Mouse (Mus musculus): Measurements from ENCODE around the gene Polrmt. TPM values are rescaled to one million over a fixed set of nuclear protein-coding genes. Genes with fewer than 3 reads are reported as not detected.

Polrmt gene
- polyA plus RNA-seq, 1 experiment from 2014 or later: 49.6 TPM

DNA sequence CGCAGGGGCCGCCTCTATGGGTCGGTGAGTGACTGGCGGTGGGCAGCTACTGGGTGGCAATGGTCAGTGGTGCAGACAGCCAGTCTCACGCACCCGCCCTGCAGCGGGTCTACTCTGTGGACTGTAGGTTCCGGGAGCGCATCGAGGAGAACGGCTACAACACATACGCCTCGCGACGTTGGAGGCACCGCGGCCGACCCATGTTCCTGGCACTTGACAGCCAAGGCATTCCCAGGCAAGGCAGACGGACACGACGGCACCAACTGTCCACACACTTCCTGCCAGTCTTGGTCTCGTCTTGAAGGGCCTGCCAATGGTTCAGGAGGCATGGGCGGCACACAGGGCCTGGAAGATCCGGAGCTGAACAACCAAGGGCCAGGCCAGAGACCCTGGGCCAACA, 10.3 kb upstream of the Polrmt start:
- ATAC-seq (ENCODE audit: insufficient number of reproducible peaks, insufficient read depth, low FRiP score, low TSS enrichment): no peak
- Histone ChIP-seq H3K27me3 (no peaks in the 10 kb centered on the region), H3K27ac (no peak overlapping the region), H3K9ac (no peak overlapping the region), H3K4me3 (no peak overlapping the region), H3K4me1 (peaks cover 10% of the 10 kb centered on the region), H3K9me3 (no peaks in the 10 kb centered on the region), H3K4me2 (replicated peaks) (no peak overlapping the region), H3K36me3 (peaks cover 55% of the 10 kb centered on the region)
- 89% methylated on average over 24 of the region's 24 CpGs for WGBS

DNA sequence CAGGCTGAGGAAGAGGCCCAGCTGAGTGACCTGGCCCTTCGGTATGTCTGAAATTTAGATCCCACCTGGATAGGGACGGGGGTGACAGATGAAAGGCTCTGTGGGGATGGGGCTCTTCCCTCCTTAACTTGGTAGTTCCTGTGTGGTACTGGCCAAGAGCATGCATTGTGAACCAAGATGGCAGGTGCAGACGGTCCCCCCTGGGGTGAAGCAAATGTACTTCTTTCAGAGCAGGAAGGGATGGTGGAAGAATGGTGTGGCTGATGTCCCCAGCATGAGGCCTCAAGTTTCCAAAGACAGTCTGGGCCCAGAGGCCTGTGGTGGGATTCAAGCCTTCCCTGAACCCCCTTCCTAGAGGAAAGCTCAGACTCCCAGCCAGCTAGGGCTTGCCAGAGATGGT, 9.5 kb upstream of the Polrmt start:
- no peaks in the 10 kb centered on the region for H3K9me3 ChIP-seq
- 78% methylated on average over 3 of the region's 3 CpGs for WGBS
- no peak overlapping the region for H3K27ac ChIP-seq
- no peak overlapping the region for H3K4me3 ChIP-seq
- H3K9ac ChIP-seq: no peak overlapping the region
- H3K4me2 ChIP-seq (replicated peaks): no peak overlapping the region
- H3K4me1 ChIP-seq: peaks cover 10% of the 10 kb centered on the region
- H3K36me3 ChIP-seq: peaks cover 47% of the 10 kb centered on the region
- H3K27me3 ChIP-seq: no peaks in the 10 kb centered on the region
- ATAC-seq (ENCODE audit: insufficient number of reproducible peaks, insufficient read depth, low FRiP score, low TSS enrichment): no peak

DNA sequence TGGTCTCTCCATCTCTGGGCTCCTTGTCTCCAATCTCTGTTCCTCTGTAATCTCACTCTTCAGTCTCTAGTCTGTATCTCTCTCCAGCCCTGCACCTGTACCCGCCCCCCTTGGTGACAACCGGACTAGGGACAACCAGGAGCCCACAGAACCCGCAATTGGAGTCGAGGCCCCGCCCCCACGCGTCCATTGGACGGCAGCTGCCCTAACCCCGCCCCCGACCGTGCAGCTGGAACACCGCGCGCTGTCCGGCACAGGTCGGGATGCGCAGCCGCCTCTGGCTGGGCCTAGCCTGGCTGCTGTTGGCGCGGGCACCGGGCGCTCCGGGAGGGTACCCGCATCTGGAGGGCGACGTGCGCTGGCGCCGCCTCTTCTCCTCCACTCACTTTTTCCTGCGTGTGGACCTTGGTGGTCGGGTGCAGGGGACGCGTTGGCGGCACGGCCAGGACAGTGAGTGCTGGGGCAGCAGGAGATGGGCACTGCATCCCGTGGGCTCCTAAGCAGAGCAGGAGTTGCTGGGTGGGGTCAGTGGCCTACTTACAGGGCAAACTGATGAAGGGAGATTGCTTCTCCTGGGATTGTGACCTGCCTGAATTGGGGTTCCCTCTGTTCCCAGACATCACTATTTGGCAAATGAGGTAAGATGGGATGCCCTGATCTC, 8.6 kb upstream of the Polrmt start, which contains the start of gene Fgf22:
Gene Fgf22, plus strand, starts transcription at position 221 of the 661 bp plus-strand sequence.
- WGBS: 1% methylated on average over 33 of the region's 36 CpGs
- no peaks in the 10 kb centered on the region for H3K9me3 ChIP-seq
- no peaks in the 10 kb centered on the region for H3K27me3 ChIP-seq
- ATAC-seq (ENCODE audit: insufficient number of reproducible peaks, insufficient read depth, low FRiP score, low TSS enrichment): peak; percentile 85
- H3K4me3 ChIP-seq: peak within 1 kb of the TSS; percentile 33
- peak within 1 kb of the TSS; percentile 46 for H3K9ac ChIP-seq
- peaks cover 38% of the 10 kb centered on the region for H3K36me3 ChIP-seq
- peaks cover 10% of the 10 kb centered on the region for H3K4me1 ChIP-seq
- no peak within 1 kb of the TSS for H3K27ac ChIP-seq
- peak within 1 kb of the TSS; percentile 69 for H3K4me2 ChIP-seq (replicated peaks)

DNA sequence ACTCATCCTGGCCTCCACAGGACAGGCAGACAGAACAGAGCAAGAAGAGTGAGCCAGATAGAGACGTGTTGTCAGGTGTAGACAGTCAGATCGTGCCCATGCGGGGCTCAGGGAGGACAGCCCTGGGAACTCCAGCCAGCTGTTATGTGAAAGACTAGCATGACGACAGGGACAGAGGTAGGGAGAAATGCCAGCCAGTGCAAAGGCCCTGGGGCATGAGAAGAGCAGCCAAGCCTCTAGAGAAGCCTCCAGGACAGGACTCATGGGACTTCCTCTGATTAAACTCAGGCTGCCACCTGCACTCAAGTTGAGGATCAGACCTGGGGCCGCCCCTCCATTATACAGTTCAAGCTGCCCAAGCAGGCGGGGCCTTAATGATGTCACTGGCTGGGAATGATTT, 2.1 kb upstream of the Polrmt start:
- no peak overlapping the region for H3K4me2 ChIP-seq (replicated peaks)
- H3K27me3 ChIP-seq: no peaks in the 10 kb centered on the region
- ATAC-seq (ENCODE audit: insufficient number of reproducible peaks, insufficient read depth, low FRiP score, low TSS enrichment): no peak
- no peak overlapping the region for H3K27ac ChIP-seq
- peaks cover 6% of the 10 kb centered on the region for H3K4me1 ChIP-seq
- 76% methylated on average over 6 of the region's 6 CpGs for WGBS
- H3K9ac ChIP-seq: no peak overlapping the region
- no peaks in the 10 kb centered on the region for H3K9me3 ChIP-seq
- H3K36me3 ChIP-seq: peaks cover 11% of the 10 kb centered on the region
- H3K4me3 ChIP-seq: no peak overlapping the region

DNA sequence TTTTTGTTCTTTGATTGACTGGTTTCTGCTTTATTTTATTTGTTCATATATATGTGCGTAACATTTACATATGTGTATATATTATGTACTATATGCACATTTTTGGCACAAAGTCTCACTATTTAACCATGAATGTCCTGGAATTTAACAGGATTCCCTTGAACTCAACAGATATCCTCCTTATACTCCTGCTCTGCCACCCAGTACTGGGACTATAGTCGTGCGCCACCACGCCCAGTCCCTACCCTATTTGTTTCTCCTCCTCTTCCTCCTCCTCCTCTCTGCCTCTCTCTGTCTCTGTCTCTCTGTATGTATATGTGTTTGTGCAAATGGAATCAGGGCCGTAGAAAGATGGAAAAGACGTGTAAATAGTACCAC, 382 bp upstream of the Polrmt start:
- WGBS: 24% methylated on average over 6 of the region's 6 CpGs
- no peaks in the 10 kb centered on the region for H3K9me3 ChIP-seq
- ATAC-seq (ENCODE audit: insufficient number of reproducible peaks, insufficient read depth, low FRiP score, low TSS enrichment): peak; percentile 54
- H3K36me3 ChIP-seq: peaks cover 27% of the 10 kb centered on the region
- no peaks in the 10 kb centered on the region for H3K27me3 ChIP-seq
- no peak overlapping the region for H3K27ac ChIP-seq
- H3K9ac ChIP-seq: no peak overlapping the region
- peak overlapping the region; percentile 40 for H3K4me2 ChIP-seq (replicated peaks)
- H3K4me3 ChIP-seq: peak overlapping the region; percentile 6; the same call in 1 of the 2 replicates
- H3K4me1 ChIP-seq: peaks cover 6% of the 10 kb centered on the region

DNA sequence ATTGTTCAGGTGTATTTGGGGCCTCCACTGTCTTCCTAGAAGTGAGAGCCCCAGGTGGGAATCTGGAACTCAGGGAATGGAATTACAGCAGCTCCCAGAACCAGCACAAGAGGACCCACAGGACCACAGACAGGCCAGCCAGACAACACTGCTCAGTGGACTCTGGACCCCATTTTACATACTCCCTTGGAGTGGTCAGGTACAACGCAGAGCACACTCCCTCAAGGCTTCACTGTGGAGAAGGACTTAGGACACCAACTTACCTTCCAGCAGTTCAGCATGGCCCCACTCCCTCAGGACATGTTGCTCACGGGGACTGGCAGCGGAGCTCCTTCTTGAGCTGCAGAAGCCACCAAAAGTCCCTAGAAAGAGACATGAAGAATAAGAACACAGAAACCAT, 970 bp downstream of the Polrmt start:
- H3K4me1 ChIP-seq: peaks cover 6% of the 10 kb centered on the region
- 93% methylated on average over 3 of the region's 3 CpGs for WGBS
- H3K4me2 ChIP-seq (replicated peaks): peak overlapping the region; percentile 58
- no peak overlapping the region for H3K27ac ChIP-seq
- peak overlapping the region; percentile 27; the same call in 1 of the 2 replicates for H3K9ac ChIP-seq
- no peak for ATAC-seq (ENCODE audit: insufficient number of reproducible peaks, insufficient read depth, low FRiP score, low TSS enrichment)
- no peaks in the 10 kb centered on the region for H3K27me3 ChIP-seq
- peaks cover 41% of the 10 kb centered on the region for H3K36me3 ChIP-seq
- peak overlapping the region; percentile 58 for H3K4me3 ChIP-seq
- H3K9me3 ChIP-seq: peaks cover 10% of the 10 kb centered on the region

DNA sequence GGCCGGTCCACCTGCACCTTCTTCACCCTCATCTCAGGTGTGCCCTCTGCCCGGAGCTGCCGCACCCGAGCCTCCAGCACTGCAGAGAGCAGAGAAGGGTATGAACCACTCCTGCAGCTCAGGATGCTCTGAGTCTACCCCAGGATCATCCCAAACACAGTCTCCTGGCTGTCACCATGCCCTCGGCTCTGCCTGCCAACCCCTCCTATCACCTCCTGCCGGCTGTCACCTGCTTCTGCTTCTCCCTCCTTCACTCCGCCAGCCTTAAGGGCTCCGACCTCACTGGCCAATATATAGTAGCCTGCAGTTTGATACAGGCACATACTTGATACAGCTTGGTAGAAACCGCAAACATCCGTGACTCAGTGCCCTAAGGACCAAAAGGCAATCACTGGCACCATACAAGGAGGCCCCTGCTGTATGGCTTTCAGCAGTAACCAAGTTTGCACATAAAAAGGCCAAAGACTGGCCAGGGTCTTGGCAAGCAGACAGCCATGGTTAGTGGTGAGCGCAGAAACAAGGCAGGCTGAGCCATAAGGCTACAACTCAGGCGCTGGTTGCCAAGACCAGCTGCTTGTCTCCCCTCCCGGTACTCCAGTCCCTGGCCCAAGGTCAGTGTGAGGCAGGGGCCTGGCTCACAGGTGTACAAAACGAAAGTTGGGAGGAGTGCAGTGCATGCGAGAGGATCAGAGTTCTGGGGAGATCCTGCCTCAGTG, 2.6 kb downstream of the Polrmt start:
- Histone ChIP-seq H3K4me1 (peaks cover 6% of the 10 kb centered on the region), H3K27me3 (no peaks in the 10 kb centered on the region), H3K27ac (no peak overlapping the region), H3K9ac (no peak overlapping the region), H3K9me3 (peaks cover 26% of the 10 kb centered on the region), H3K36me3 (peaks cover 57% of the 10 kb centered on the region), H3K4me2 (replicated peaks) (no peak overlapping the region), H3K4me3 (no peak overlapping the region)
- 91% methylated on average over 15 of the region's 15 CpGs for WGBS
- no peak for ATAC-seq (ENCODE audit: insufficient number of reproducible peaks, insufficient read depth, low FRiP score, low TSS enrichment)

DNA sequence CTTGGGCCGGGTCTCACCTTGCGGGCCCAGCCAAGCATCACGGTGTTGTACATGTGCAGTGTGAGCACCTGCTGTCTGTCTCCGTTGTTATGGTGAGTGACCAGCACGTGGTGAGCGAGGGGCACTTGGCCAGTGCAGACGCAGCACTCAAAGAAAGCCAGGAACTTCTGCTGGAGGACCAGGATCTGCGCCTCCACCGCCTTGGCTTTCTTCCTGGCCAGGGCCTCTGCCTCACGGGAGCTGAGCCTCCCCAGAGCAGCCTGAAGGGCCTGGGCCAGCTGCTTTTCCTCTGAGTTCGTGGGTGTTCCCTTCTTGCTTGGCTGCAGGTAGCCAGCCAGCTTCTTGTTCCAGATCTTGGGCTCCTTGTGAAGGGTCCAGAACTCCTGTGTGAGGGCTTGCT, 3.2 kb downstream of the Polrmt start:
- H3K4me3 ChIP-seq: no peak overlapping the region
- H3K36me3 ChIP-seq: peaks cover 63% of the 10 kb centered on the region
- no peak overlapping the region for H3K4me2 ChIP-seq (replicated peaks)
- H3K9ac ChIP-seq: no peak overlapping the region
- no peak overlapping the region for H3K27ac ChIP-seq
- H3K9me3 ChIP-seq: peaks cover 33% of the 10 kb centered on the region
- no peak for ATAC-seq (ENCODE audit: insufficient number of reproducible peaks, insufficient read depth, low FRiP score, low TSS enrichment)
- 90% methylated on average over 11 of the region's 11 CpGs for WGBS
- H3K4me1 ChIP-seq: peaks cover 6% of the 10 kb centered on the region
- H3K27me3 ChIP-seq: no peaks in the 10 kb centered on the region

DNA sequence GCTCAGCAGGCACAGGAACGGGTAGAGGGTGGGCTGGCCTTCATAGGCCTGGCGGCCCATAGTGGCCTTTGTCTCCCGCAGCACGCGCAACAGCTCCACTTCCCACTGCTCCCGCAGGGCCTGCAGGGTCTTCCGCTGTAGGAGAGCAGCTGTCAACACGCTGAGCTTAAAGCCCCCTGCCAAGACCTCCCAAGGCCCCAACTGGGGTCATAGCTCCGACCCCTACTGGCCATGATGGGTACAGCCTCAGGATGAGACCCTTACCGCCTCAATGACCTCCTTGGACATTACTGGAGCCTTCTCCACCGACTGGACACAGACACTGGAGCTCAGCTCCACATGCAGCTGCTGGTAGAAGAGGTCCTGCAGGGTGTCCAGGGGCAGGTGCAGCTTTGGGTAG, 5.5 kb downstream of the Polrmt start:
- H3K4me2 ChIP-seq (replicated peaks): no peak overlapping the region
- peaks cover 49% of the 10 kb centered on the region for H3K9me3 ChIP-seq
- no peak overlapping the region for H3K9ac ChIP-seq
- H3K4me1 ChIP-seq: peaks cover 6% of the 10 kb centered on the region
- WGBS: 70% methylated on average over 11 of the region's 11 CpGs
- H3K27me3 ChIP-seq: peaks cover 8% of the 10 kb centered on the region
- H3K4me3 ChIP-seq: no peak overlapping the region
- no peak for ATAC-seq (ENCODE audit: insufficient number of reproducible peaks, insufficient read depth, low FRiP score, low TSS enrichment)
- no peak overlapping the region for H3K27ac ChIP-seq
- H3K36me3 ChIP-seq: peaks cover 86% of the 10 kb centered on the region

DNA sequence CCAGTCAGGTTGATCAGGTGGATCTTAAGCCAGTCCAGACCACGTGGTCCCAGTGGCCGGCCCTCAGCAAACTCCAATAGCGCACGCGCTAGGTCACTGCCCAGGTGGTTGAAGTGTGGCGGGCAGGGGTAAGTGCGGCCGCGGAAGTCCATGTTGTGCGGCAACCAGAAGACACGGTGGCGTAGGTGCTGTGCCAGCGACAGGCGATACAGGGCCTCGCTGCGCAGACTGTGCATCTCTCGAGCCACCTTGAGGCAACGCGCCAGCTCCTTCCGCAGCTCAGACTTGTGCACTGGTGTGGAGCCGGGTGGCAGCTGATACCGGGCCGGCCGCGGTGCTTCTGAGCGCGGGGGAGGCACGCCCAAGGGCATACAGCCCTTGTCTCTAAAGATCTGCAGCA, 7.1 kb downstream of the Polrmt start:
- 96% methylated on average over 28 of the region's 28 CpGs for WGBS
- Histone ChIP-seq H3K4me3 (no peak overlapping the region), H3K9ac (no peak overlapping the region), H3K9me3 (peaks cover 59% of the 10 kb centered on the region), H3K4me2 (replicated peaks) (no peak overlapping the region), H3K4me1 (no peaks in the 10 kb centered on the region), H3K27ac (no peak overlapping the region), H3K36me3 (peaks cover 99% of the 10 kb centered on the region), H3K27me3 (peaks cover 18% of the 10 kb centered on the region)
- no peak for ATAC-seq (ENCODE audit: insufficient number of reproducible peaks, insufficient read depth, low FRiP score, low TSS enrichment)

DNA sequence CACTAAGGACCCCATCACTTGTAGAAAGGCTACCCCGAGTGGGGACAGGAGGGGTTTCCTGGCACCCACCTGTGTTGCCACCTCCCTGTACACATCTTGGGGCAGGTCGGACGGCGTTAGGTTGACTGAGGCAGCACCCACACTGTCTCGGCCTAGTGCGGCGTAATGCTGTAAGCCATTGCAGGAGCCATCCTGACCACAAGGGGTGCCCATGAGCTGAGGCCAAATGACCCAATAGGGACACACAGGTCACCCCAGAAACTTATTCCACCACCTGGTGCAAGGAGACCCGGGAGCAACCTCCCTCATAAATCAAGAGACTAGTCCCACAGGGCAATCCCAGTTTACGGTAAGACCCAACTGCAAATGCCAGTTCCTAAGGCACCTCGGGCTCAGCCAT, 8.1 kb downstream of the Polrmt start:
- Histone ChIP-seq H3K36me3 (peaks cover 97% of the 10 kb centered on the region), H3K4me3 (no peak overlapping the region), H3K27ac (no peak overlapping the region), H3K9ac (no peak overlapping the region), H3K9me3 (peaks cover 59% of the 10 kb centered on the region), H3K27me3 (peaks cover 18% of the 10 kb centered on the region), H3K4me2 (replicated peaks) (no peak overlapping the region), H3K4me1 (no peaks in the 10 kb centered on the region)
- no peak for ATAC-seq (ENCODE audit: insufficient number of reproducible peaks, insufficient read depth, low FRiP score, low TSS enrichment)
- 94% methylated on average over 10 of the region's 10 CpGs for WGBS

DNA sequence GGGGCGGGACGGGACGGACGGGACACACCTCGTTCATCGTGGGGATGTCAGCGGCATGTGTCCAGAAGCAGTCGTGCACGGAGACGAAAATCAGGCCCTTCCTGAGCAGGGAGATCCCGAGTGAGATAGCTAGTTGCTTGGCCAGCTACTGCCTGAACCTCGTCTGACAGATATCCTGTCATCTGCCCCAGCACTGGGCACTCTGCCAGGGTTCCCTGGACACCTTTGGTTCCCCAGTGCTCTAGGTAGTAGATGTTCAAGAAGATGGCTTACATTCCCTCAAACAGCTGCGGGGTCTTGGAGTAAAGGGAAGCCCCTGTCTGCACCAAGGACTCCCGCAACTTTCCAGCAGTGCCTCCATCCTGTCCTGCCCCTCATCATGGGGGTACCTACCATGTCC, 9.7 kb downstream of the Polrmt start:
- peaks cover 18% of the 10 kb centered on the region for H3K27me3 ChIP-seq
- no peak overlapping the region for H3K9ac ChIP-seq
- H3K36me3 ChIP-seq: peaks cover 90% of the 10 kb centered on the region
- peaks cover 59% of the 10 kb centered on the region for H3K9me3 ChIP-seq
- no peak overlapping the region for H3K4me3 ChIP-seq
- no peak overlapping the region for H3K4me2 ChIP-seq (replicated peaks)
- 91% methylated on average over 14 of the region's 14 CpGs for WGBS
- no peaks in the 10 kb centered on the region for H3K4me1 ChIP-seq
- no peak for ATAC-seq (ENCODE audit: insufficient number of reproducible peaks, insufficient read depth, low FRiP score, low TSS enrichment)
- H3K27ac ChIP-seq: no peak overlapping the region
